Mouse (Mus musculus) ovary, adult 18-20 months (tissue): Measurements from ENCODE around the gene Tsku.

ENCODE experiments used
- DNase-seq: peaks from one replicate; pipeline ENCODE4 v3.0.0; 2022; ENCODE audit warnings: low spot score, mixed read lengths

Tsku gene

GRCm38 (mm10) chr7:98328311-98328710 is 32.8 kb downstream of the Tsku start:
- DNase-seq, result no peak

- DNase-seq, result no peak
These were observed 35.1 kb downstream of the Tsku start for GRCm38 (mm10) chr7:98326051-98326450.

- DNase-seq, result peak; percentile 15
These were observed 36.9 kb downstream of the Tsku start for GRCm38 (mm10) chr7:98324228-98324627.

GRCm38 (mm10) chr7:98323288-98324019 is 37.7 kb downstream of the Tsku start:
- DNase-seq, result no peak

- no peak for DNase-seq
These were observed 38.7 kb downstream of the Tsku start for GRCm38 (mm10) chr7:98322415-98322814.

- DNase-seq, result no peak
These were observed 40.0 kb downstream of the Tsku start, which contains the start of gene Acer3 for GRCm38 (mm10) chr7:98321083-98321482. TSS of gene Acer3 (minus strand) at chr7:98321208.

- no peak for DNase-seq
These were observed 41.0 kb downstream of the Tsku start for GRCm38 (mm10) chr7:98320006-98320556.

GRCm38 (mm10) chr7:98316568-98316967 is 44.6 kb downstream of the Tsku start:
- DNase-seq, result peak; percentile 35

- DNase-seq, result no peak
These were observed 46.0 kb downstream of the Tsku start for GRCm38 (mm10) chr7:98315087-98315486.

- no peak for DNase-seq
These were observed 48.8 kb downstream of the Tsku start for GRCm38 (mm10) chr7:98312185-98312920.

- DNase-seq, result no peak
These were observed 50.9 kb downstream of the Tsku start for GRCm38 (mm10) chr7:98310266-98310665.

GRCm38 (mm10) chr7:98309219-98310030 is 51.7 kb downstream of the Tsku start:
- peak; percentile 94 for DNase-seq

GRCm38 (mm10) chr7:98308607-98309218 is 52.4 kb downstream of the Tsku start:
- DNase-seq, result no peak

GRCm38 (mm10) chr7:98307921-98308606 is 53.1 kb downstream of the Tsku start:
- DNase-seq, result no peak

- DNase-seq, result no peak
These were observed 53.7 kb downstream of the Tsku start for GRCm38 (mm10) chr7:98307411-98307810.
